Mouse (Mus musculus) ES-E14 (cell line): ENCODE data around the gene Kif5c.

Experiments
- CHD2 ChIP-seq: IDR thresholded peaks from 2 replicates; pipeline ENCODE4 v1.6.1; 2014; ENCODE audit warnings: mild to moderate bottlenecking, low read depth, low read length, inconsistent platforms
- HCFC1 ChIP-seq: IDR thresholded peaks from 2 replicates; pipeline ENCODE4 v1.6.1; 2012; ENCODE audit warnings: low read length, inconsistent platforms, borderline replicate concordance; ENCODE audit not compliant: insufficient read depth
- ZC3H11A ChIP-seq: IDR thresholded peaks from 2 replicates; pipeline ENCODE4 v1.6.1; 2012; ENCODE audit warnings: low read depth, mild to moderate bottlenecking, inconsistent platforms, low read length, borderline replicate concordance

DNA sequence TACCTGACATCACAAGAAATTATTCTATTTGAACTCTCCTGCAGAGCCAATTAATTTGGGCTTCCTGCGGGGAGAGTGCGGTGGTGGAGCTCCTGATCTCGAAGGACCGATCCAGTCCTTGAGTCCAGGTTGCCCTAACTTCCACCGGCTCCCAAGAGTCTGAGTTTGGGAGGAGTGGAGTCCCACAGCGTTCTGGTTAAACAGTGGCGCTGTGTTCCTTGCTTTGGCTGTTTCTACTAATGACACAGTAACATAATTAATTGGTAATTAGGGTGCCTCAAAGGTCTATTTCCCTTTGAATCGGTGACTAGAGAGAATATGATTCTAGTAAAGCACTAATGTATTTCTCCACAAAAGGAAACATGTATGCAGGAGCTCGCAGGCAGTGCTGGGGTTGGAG, 103.2 kb downstream of the Kif5c start:
- no peak for TF ChIP-seq ZC3H11A
- no peak for TF ChIP-seq HCFC1
- TF ChIP-seq CHD2, result no peak
